Mouse (Mus musculus): ENCODE data around the gene Ces1d. TPM values are rescaled to one million over a fixed set of nuclear protein-coding genes. Genes with fewer than 3 reads are reported as not detected.
"Not testable (repeated sequence)": the region's sequence is repeated elsewhere in the genome, so short reads cannot be mapped to it uniquely, and the experiment has no call there.

Ces1d gene
- polyA plus RNA-seq (2012; ENCODE audit: insufficient read depth, insufficient read length, low replicate concordance, missing spikeins), result not detected in 2 replicates

GRCm38 (mm10) chr8:93197685-93198525 is at the start of gene Ces1d:
TSS of gene Ces1d (minus strand) at chr8:93197838.
- no peak within 1 kb of the TSS for H3K27ac ChIP-seq (ENCODE audit: insufficient read depth, low read depth, low read length)
- H3K4me3 ChIP-seq (ENCODE audit: insufficient read depth, low read depth, low read length), result no peak within 1 kb of the TSS
- H3K4me1 ChIP-seq (ENCODE audit: control insufficient read depth, insufficient read depth, low read length), result no peaks in the 10 kb centered on the region
- TF ChIP-seq CTCF (IDR thresholded peaks at IDR 0.05; ENCODE audit: insufficient read depth, low read depth, low read length) (no peak), POLR2A (IDR thresholded peaks at IDR 0.05; ENCODE audit: insufficient read depth, low read depth, low read length) (no peak)
- 82% methylated on average over 8 of the region's 8 CpGs for WGBS

DNA sequence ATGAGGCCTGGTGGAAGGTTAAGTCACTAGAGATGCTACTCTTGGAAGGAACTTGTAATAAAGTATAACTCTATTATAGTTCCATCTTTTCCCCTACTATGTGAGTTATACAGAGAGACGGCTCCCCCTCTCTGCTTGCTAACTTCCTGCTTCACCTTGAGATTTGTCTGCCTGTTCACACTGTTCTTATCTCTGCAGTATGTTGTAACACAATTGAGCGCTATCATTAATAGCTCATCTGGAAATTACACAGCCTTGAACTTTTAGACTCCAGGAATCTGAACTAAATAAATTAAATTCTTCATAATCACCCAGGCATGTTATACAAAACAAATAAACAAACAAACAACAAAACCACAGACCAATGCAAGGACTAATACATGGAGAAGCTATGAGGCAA is 48.4 kb upstream of the Ces1d start:
- WGBS, result 92% methylated on average over 2 of the region's 2 CpGs
- no peak overlapping the region for H3K4me3 ChIP-seq (ENCODE audit: insufficient read depth, low read depth, low read length)
- TF ChIP-seq POLR2A (IDR thresholded peaks at IDR 0.05; ENCODE audit: insufficient read depth, low read depth, low read length) (no peak), CTCF (IDR thresholded peaks at IDR 0.05; ENCODE audit: insufficient read depth, low read depth, low read length) (no peak)
- H3K27ac ChIP-seq (ENCODE audit: insufficient read depth, low read depth, low read length), result no peak overlapping the region
- no peaks in the 10 kb centered on the region for H3K4me1 ChIP-seq (ENCODE audit: control insufficient read depth, insufficient read depth, low read length)

DNA sequence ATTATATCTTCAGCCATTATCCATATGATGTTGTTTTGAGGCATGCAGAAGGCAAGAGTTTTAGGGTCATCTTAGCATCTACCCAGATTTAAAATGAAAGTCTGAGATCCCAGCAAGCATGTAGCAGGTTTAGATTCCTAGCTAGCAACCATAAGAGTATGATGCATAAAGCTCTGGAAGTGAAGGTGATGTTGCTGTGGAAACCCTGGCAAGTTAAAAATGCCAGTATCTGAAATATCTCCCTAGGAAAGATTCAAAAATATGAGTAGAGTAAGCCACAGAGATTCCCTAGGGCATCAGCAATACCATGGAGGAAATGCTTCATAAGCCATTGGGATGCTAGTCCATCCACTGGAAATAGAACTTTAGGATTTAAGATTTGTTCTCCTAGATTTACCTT is 42.2 kb upstream of the Ces1d start:
- Histone ChIP-seq H3K4me3 (ENCODE audit: insufficient read depth, low read depth, low read length) (no peak overlapping the region), H3K4me1 (ENCODE audit: control insufficient read depth, insufficient read depth, low read length) (no peaks in the 10 kb centered on the region), H3K27ac (ENCODE audit: insufficient read depth, low read depth, low read length) (no peak overlapping the region)
- TF ChIP-seq POLR2A (IDR thresholded peaks at IDR 0.05; ENCODE audit: insufficient read depth, low read depth, low read length), result no peak
- TF ChIP-seq CTCF (IDR thresholded peaks at IDR 0.05; ENCODE audit: insufficient read depth, low read depth, low read length), result no peak

GRCm38 (mm10) chr8:93235681-93236080 is 38.0 kb upstream of the Ces1d start:
- Histone ChIP-seq H3K4me3 (ENCODE audit: insufficient read depth, low read depth, low read length) (no peak overlapping the region), H3K4me1 (ENCODE audit: control insufficient read depth, insufficient read depth, low read length) (no peaks in the 10 kb centered on the region), H3K27ac (ENCODE audit: insufficient read depth, low read depth, low read length) (no peak overlapping the region)
- no peak for TF ChIP-seq POLR2A (IDR thresholded peaks at IDR 0.05; ENCODE audit: insufficient read depth, low read depth, low read length)
- WGBS, result 95% methylated on average over 1 of the region's 1 CpGs

DNA sequence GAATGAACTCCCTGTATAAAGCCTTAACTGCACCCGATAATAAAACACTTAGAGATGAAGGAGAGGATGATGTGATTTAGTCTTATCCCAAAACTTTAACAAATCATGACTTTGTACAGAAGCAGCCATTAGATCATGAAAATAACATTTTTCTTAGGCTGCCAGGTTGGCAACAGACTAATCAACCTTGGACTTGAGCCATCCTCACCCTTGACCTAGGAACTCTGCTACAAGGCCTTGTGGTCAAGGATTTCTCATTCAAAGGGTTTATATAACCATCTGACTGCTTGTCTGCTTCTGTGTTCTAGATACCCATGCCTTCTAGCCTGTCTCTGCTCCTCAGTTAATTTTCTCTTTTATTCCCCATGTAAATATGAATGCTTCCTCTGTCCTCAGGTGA is 37.1 kb upstream of the Ces1d start:
- no peaks in the 10 kb centered on the region for H3K4me1 ChIP-seq (ENCODE audit: control insufficient read depth, insufficient read depth, low read length)
- TF ChIP-seq POLR2A (IDR thresholded peaks at IDR 0.05; ENCODE audit: insufficient read depth, low read depth, low read length) (no peak), CTCF (IDR thresholded peaks at IDR 0.05; ENCODE audit: insufficient read depth, low read depth, low read length) (no peak)
- H3K4me3 ChIP-seq (ENCODE audit: insufficient read depth, low read depth, low read length), result no peak overlapping the region
- 76% methylated on average over 1 of the region's 1 CpGs for WGBS
- no peak overlapping the region for H3K27ac ChIP-seq (ENCODE audit: insufficient read depth, low read depth, low read length)

GRCm38 (mm10) chr8:93234068-93234467 is 36.4 kb upstream of the Ces1d start:
- 89% methylated on average over 6 of the region's 6 CpGs for whole genome bisulfite sequencing
- Histone ChIP-seq H3K4me3 (ENCODE audit: insufficient read depth, low read depth, low read length) (no peak overlapping the region), H3K27ac (ENCODE audit: insufficient read depth, low read depth, low read length) (no peak overlapping the region), H3K4me1 (ENCODE audit: control insufficient read depth, insufficient read depth, low read length) (no peaks in the 10 kb centered on the region)
- no peak for TF ChIP-seq POLR2A (IDR thresholded peaks at IDR 0.05; ENCODE audit: insufficient read depth, low read depth, low read length)
- TF ChIP-seq CTCF (IDR thresholded peaks at IDR 0.05; ENCODE audit: insufficient read depth, low read depth, low read length), result no peak

DNA sequence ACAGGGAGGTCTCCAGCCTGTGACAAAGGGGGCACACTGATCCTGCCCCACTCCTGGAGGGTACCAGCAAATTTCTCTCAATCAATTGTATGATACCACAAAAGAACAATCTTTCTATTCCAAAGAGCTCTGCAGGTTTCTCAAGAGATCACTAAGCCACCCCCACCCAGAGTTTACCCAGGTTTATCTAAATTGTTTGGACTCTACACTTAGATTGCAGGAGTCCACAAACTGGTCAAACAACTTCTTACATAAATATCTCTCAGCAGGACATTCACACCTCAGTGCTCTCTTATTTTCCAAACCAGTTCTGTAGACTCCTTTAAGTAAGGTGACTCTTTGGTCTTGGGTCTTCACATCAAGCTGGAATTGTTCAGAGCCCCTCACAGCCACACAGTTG is 31.8 kb upstream of the Ces1d start, which contains the start of gene Ces1e:
Gene Ces1e (minus strand): TSS at position 174 of the 400 bp plus-strand sequence.
- H3K27ac ChIP-seq (ENCODE audit: insufficient read depth, low read depth, low read length), result no peak within 1 kb of the TSS
- H3K4me3 ChIP-seq (ENCODE audit: insufficient read depth, low read depth, low read length), result no peak within 1 kb of the TSS
- TF ChIP-seq POLR2A (IDR thresholded peaks at IDR 0.05; ENCODE audit: insufficient read depth, low read depth, low read length) (no peak), CTCF (IDR thresholded peaks at IDR 0.05; ENCODE audit: insufficient read depth, low read depth, low read length) (no peak)
- no peaks in the 10 kb centered on the region for H3K4me1 ChIP-seq (ENCODE audit: control insufficient read depth, insufficient read depth, low read length)

GRCm38 (mm10) chr8:93228673-93229370 is 31.2 kb upstream of the Ces1d start:
- WGBS, result 73% methylated on average over 11 of the region's 11 CpGs
- Histone ChIP-seq H3K27ac (ENCODE audit: insufficient read depth, low read depth, low read length) (no peak overlapping the region), H3K4me3 (ENCODE audit: insufficient read depth, low read depth, low read length) (no peak overlapping the region), H3K4me1 (ENCODE audit: control insufficient read depth, insufficient read depth, low read length) (no peaks in the 10 kb centered on the region)
- TF ChIP-seq POLR2A (IDR thresholded peaks at IDR 0.05; ENCODE audit: insufficient read depth, low read depth, low read length) (no peak), CTCF (IDR thresholded peaks at IDR 0.05; ENCODE audit: insufficient read depth, low read depth, low read length) (no peak)

DNA sequence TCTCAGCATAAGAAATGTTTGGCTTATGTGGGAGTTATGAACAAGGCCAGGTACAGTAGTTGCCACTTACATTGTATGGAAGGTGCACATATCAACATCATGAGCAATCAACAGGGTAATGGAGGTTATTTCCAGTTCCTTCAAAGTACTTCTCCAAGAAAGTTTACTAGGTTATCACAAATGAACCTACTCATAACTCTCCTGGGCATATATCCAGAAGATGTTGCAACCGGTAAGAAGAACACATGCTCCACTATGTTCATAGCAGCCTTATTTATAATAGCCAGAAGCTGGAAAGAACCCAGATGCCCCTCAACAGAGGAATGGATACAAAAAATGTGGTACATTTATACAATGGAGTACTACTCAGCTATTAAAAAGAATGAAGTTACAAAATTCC is 28.8 kb upstream of the Ces1d start:
- H3K4me1 ChIP-seq (ENCODE audit: control insufficient read depth, insufficient read depth, low read length); H3K4me3 ChIP-seq (ENCODE audit: insufficient read depth, low read depth, low read length); H3K27ac ChIP-seq (ENCODE audit: insufficient read depth, low read depth, low read length): not testable (repeated sequence)
- WGBS, result 96% methylated on average over 1 of the region's 1 CpGs
